Mouse (Mus musculus) limb, embryonic 14.5 days (tissue): Measurements from ENCODE around the gene Myo1a. TPM values are rescaled to one million over a fixed set of nuclear protein-coding genes. Genes with fewer than 3 reads are reported as not detected.

Source experiments
- ATAC-seq: fragments of 200-750 bp; cut with Nextera tagmentation; 2 replicates; pipeline ENCODE4 v1.8.0; 2017; ENCODE audit warnings: low read depth, moderate number of reproducible peaks, moderate TSS enrichment; ENCODE audit not compliant: low FRiP score
- DNase-seq: peaks from one replicate; pipeline ENCODE4 v3.0.0-alpha.2; 2015; ENCODE audit warnings: low spot score
- H3K27ac ChIP-seq: fragments of 300-500 bp; sonication (generic); replicated peaks from 2 replicates; pipeline ENCODE4 v1.5.1; 2014; ENCODE audit warnings: low read depth, mild to moderate bottlenecking, low read length, moderate library complexity, mixed read lengths
- H3K27me3 ChIP-seq: fragments of 300-500 bp; sonication (generic); 2 replicates; pipeline ENCODE4 v1.6.1; 2014; ENCODE audit warnings: low read length, mixed read lengths; ENCODE audit not compliant: control insufficient read depth, insufficient read depth
- H3K36me3 ChIP-seq: fragments of 300-500 bp; sonication (generic); 2 replicates; pipeline ENCODE4 v1.6.1; 2014; ENCODE audit warnings: mild to moderate bottlenecking, low read length, moderate library complexity, mixed read lengths; ENCODE audit not compliant: control insufficient read depth, insufficient read depth
- H3K4me1 ChIP-seq: fragments of 300-500 bp; sonication (generic); 2 replicates; pipeline ENCODE4 v1.6.1; 2014; ENCODE audit warnings: antibody characterized with exemption, low read length, mixed read lengths; ENCODE audit not compliant: control insufficient read depth, insufficient read depth
- H3K4me2 ChIP-seq: fragments of 300-500 bp; sonication (generic); replicated peaks from 2 replicates; pipeline ENCODE4 v1.6.1; 2014; ENCODE audit warnings: low read depth, mild to moderate bottlenecking, low read length, moderate library complexity; ENCODE audit not compliant: severe bottlenecking
- H3K4me3 ChIP-seq: fragments of 300-500 bp; sonication (generic); replicated peaks from 2 replicates; pipeline ENCODE4 v1.5.1; 2014; ENCODE audit warnings: low read length
- H3K9ac ChIP-seq: fragments of 300-500 bp; sonication (generic); 2 replicates; pipeline ENCODE4 v1.6.1; 2014; ENCODE audit warnings: mild to moderate bottlenecking, low read depth, low read length, moderate library complexity; ENCODE audit not compliant: severe bottlenecking
- H3K9me3 ChIP-seq: fragments of 300-500 bp; sonication (generic); 2 replicates; pipeline ENCODE4 v1.6.1; 2016; ENCODE audit warnings: low read length; ENCODE audit not compliant: control insufficient read depth
- POLR2A ChIP-seq: fragments of 200-500 bp; IDR thresholded peaks from 2 replicates; pipeline ENCODE4 v1.8.0; 2012; ENCODE audit warnings: inconsistent platforms, mild to moderate bottlenecking, moderate library complexity, borderline replicate concordance; ENCODE audit not compliant: insufficient read depth, insufficient read length; ENCODE audit errors: extremely low read depth
- WGBS: fragments of 180-500 bp; shearing (Covaris S2); extraction: QIAGEN DNeasy Blood & Tissue Kit; methylation state at CpG from one replicate; pipeline ENCODE4 v1.1.7; 2014; 5-methylcytosine and 5-hydroxymethylcytosine counted together
- polyA plus RNA-seq, 2 experiments: library from polyadenylated mRNA; depleted of rRNA in 1 of 2; stranded (reverse) in 1 of 2; unstranded in 1 of 2; fragments of >200 nt; fragmentation: Nextera tagmentation in 1 of 2; extraction: Ambion mirVana in 1 of 2; gene quantifications; 2 replicates each; pipeline versions ENCODE4 v1.2.1 to v1.2.3; 2012 to 2014

Myo1a gene
- polyA plus RNA-seq, 2 experiments = 0.30 to 1.7 TPM

DNA sequence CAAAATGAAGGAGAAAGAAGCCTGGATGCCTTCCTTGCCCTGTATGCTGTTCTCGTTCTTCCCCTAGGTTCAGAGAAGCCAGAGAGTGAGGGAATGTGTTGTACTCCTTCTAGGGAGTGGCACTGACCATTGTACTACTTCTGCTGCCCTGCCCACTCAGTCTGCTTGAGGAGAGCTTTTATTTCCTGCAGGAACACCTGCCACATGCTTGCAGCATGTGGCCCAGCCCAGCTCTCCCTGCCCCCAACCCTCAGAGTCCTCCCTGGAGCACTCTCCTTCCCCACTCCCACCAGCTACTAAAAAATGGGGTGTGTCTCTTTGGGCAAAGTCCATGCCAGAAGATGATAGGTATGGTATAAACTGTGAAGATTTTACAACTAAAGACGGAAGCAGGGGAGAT lies 677 bp upstream of the Myo1a start:
- H3K4me2 ChIP-seq = no peak overlapping the region
- H3K4me3 ChIP-seq = no peak overlapping the region
- no peaks in the 10 kb centered on the region for H3K4me1 ChIP-seq
- 63% methylated on average over 2 of the region's 2 CpGs for WGBS
- no peaks in the 10 kb centered on the region for H3K9me3 ChIP-seq
- ATAC-seq (no peak), DNase-seq (no peak)
- H3K9ac ChIP-seq = no peak overlapping the region
- H3K27me3 ChIP-seq = no peaks in the 10 kb centered on the region
- no peak overlapping the region for H3K27ac ChIP-seq
- TF ChIP-seq POLR2A = no peak
- H3K36me3 ChIP-seq = no peaks in the 10 kb centered on the region

GRCm38 (mm10) chr10:127705783-127706182 lies 813 bp downstream of the Myo1a start:
- no peak for TF ChIP-seq POLR2A
- no peak overlapping the region for H3K9ac ChIP-seq
- no peak for ATAC-seq
- no peaks in the 10 kb centered on the region for H3K4me1 ChIP-seq
- DNase-seq = no peak
- no peak overlapping the region for H3K4me3 ChIP-seq
- 91% methylated on average over 4 of the region's 4 CpGs for WGBS
- no peaks in the 10 kb centered on the region for H3K36me3 ChIP-seq
- no peaks in the 10 kb centered on the region for H3K27me3 ChIP-seq
- H3K4me2 ChIP-seq = no peak overlapping the region
- H3K9me3 ChIP-seq = no peaks in the 10 kb centered on the region
- no peak overlapping the region for H3K27ac ChIP-seq

- ATAC-seq = no peak
- no peaks in the 10 kb centered on the region for H3K9me3 ChIP-seq
- H3K4me1 ChIP-seq = no peaks in the 10 kb centered on the region
- no peaks in the 10 kb centered on the region for H3K27me3 ChIP-seq
- DNase-seq = no peak
- WGBS = 78% methylated on average over 7 of the region's 7 CpGs
- no peak overlapping the region for H3K27ac ChIP-seq
- H3K36me3 ChIP-seq = no peaks in the 10 kb centered on the region
- H3K4me2 ChIP-seq = no peak overlapping the region
- H3K9ac ChIP-seq = no peak overlapping the region
- no peak for TF ChIP-seq POLR2A
- no peak overlapping the region for H3K4me3 ChIP-seq
These were observed 2.8 kb downstream of the Myo1a start for GRCm38 (mm10) chr10:127707721-127708120.

GRCm38 (mm10) chr10:127708850-127709370 lies 3.9 kb downstream of the Myo1a start:
- Histone ChIP-seq H3K9me3 (no peaks in the 10 kb centered on the region), H3K4me2 (no peak overlapping the region), H3K4me1 (no peaks in the 10 kb centered on the region; the same call in 1 of the 2 replicates), H3K4me3 (no peak overlapping the region), H3K9ac (no peak overlapping the region), H3K36me3 (no peaks in the 10 kb centered on the region), H3K27me3 (no peaks in the 10 kb centered on the region), H3K27ac (no peak overlapping the region)
- TF ChIP-seq POLR2A = no peak
- 83% methylated on average over 3 of the region's 3 CpGs for WGBS
- ATAC-seq (no peak), DNase-seq (no peak)

GRCm38 (mm10) chr10:127710331-127710730 lies 5.4 kb downstream of the Myo1a start:
- no peak overlapping the region for H3K4me2 ChIP-seq
- no peaks in the 10 kb centered on the region; the same call in 1 of the 2 replicates for H3K4me1 ChIP-seq
- no peak overlapping the region for H3K9ac ChIP-seq
- H3K9me3 ChIP-seq = no peaks in the 10 kb centered on the region
- H3K27me3 ChIP-seq = no peaks in the 10 kb centered on the region
- no peaks in the 10 kb centered on the region for H3K36me3 ChIP-seq
- no peak overlapping the region for H3K4me3 ChIP-seq
- no peak for ATAC-seq
- no peak for TF ChIP-seq POLR2A
- WGBS = 80% methylated on average over 13 of the region's 13 CpGs
- no peak overlapping the region for H3K27ac ChIP-seq
- DNase-seq = no peak

GRCm38 (mm10) chr10:127712736-127713135 lies 7.8 kb downstream of the Myo1a start:
- no peak for ATAC-seq
- Histone ChIP-seq H3K9me3 (no peaks in the 10 kb centered on the region), H3K27me3 (no peaks in the 10 kb centered on the region), H3K9ac (no peak overlapping the region), H3K27ac (no peak overlapping the region), H3K4me2 (no peak overlapping the region), H3K4me3 (no peak overlapping the region), H3K36me3 (no peaks in the 10 kb centered on the region), H3K4me1 (no peaks in the 10 kb centered on the region; the same call in 1 of the 2 replicates)
- WGBS = 49% methylated on average over 6 of the region's 6 CpGs
- no peak for DNase-seq
- TF ChIP-seq POLR2A = no peak
